Mouse (Mus musculus) left cerebral cortex, adult 2 months (tissue): Measurements from ENCODE around the gene Flt1. TPM values are rescaled to one million over a fixed set of nuclear protein-coding genes. Genes with fewer than 3 reads are reported as not detected.

Experiments used
- DNase-seq, 2 experiments: peaks; one replicate each; pipeline ENCODE4 v3.0.0; 2021 to 2022; ENCODE audit warnings: low spot score in 2 of 2, mixed read lengths in 1 of 2; ENCODE audit errors: extremely low spot score in 1 of 2
- H3K27ac ChIP-seq: fragments of 200-600 bp; 2 replicates; pipeline ENCODE4 v1.8.1; 2022
- H3K4me3 ChIP-seq: fragments of 200-600 bp; 2 replicates; pipeline ENCODE4 v1.8.1; 2022
- CTCF ChIP-seq: fragments of 200-600 bp; IDR thresholded peaks from 2 replicates; pipeline ENCODE4 v1.8.1; 2022; ENCODE audit warnings: antibody characterized with exemption, mild to moderate bottlenecking, moderate library complexity
- intact Hi-C: fragments of 180-260 bp; cut with DNase I; formaldehyde crosslinking; loops from one replicate; pipeline ENCODE4 v1.15.1; 2025
- total RNA-seq, 2 experiments: library from RNA; stranded (reverse); gene quantifications; 2 replicates each; pipeline ENCODE4 v1.2.3; 2021

Flt1 gene
- total RNA-seq, 2 experiments from 2014 or later, result 35.2 to 37.9 TPM

DNA sequence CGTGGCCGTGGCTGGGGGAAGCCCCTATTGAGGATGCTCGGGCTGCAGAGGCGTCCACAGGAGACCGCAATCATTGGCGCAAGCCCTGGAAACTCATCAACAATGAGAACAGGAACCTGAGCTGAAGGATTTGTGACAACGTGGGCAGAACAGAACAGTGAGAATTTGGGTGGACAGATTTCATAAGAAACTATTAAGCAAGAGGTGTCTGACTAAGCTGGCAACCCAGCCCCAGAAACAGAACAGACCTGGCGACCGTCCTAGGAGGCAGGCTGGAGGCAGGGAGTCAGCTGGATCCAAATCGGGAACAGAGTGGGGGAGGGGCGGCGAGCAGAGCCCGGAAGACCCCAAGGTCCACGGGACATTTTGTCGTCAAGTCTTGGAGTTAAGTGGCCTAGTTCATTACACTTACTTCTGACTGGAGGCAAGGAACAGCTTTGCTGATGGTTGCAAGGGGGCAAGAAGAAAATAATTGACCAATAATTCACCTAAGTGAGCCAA is 22.3 kb upstream of the Flt1 start:
- intact Hi-C loops, result no loop called here
- Histone ChIP-seq H3K4me3 (no peak overlapping the region), H3K27ac (no peak overlapping the region)
- TF ChIP-seq CTCF, result no peak
- peak; percentile 14 to 25 for DNase-seq

DNA sequence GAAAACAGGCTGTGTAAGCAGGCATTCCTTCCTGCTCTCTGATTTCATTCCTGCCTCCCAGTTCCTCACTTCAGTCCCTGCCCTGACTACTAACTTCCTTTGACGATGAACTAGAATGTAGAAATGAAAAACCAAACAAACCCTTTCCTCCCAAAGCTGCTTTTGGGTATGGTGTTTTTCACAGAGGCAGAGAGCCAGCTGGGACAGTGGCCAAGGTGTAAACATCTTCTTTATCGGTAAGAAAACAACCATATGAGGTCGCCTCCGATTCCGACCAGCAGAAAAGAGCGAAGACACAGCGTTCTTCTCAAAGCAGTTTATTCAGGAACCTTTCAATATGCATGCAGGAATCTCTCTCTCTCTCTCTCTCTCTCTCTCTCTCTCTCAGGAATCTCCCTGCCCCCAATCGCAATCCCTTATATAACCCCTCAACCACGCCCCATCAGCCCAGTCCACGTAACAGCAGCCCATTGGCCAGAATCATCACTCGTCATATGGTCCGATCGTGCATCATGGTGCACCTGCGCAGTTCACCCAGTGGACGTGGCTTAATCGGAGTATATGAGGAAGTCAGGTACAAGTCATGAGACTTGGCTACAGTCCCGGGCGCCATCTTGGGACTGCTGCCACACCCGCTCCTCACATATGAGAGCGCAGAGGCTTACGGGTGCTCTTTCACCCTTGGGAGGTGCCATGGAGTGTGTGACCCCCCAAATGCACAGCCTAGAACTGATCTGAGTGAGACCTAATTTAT is 19.3 kb upstream of the Flt1 start:
- no peak overlapping the region for H3K27ac ChIP-seq
- no peak overlapping the region for H3K4me3 ChIP-seq
- TF ChIP-seq CTCF, result no peak
- DNase-seq, result no peak
- intact Hi-C loops, result no loop called here

DNA sequence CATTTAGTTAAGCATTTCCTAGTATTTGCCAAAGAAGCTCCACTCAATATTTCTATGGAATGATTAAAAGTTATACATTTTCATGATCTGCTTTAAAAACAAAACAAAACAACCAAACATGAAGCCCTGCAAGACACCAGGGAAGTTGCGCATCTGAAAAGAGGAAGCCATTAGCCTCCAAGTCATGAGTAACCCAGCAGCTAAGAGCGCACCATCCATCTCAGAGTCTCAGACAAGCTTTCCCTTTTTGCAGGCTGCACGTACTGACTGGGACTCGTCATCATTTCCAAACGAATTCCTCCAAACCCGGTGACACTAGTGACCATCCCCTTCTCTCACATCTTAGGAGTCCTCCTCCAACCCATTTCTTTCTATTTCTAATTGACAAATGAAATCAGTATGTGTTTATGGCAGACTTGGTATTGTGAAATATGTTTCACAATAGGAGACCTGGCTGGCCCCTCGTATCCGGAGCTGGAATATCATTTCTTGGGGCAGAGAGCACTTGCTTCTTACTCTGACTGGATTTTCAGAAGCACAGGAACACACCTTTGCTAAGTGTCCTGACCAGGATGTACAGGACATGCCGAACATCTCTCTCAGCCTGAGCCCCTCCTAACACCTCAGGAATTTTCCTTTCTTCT is 16.8 kb upstream of the Flt1 start:
- no peak for TF ChIP-seq CTCF
- Histone ChIP-seq H3K27ac (no peak overlapping the region), H3K4me3 (no peak overlapping the region)
- intact Hi-C loops, result no loop called here
- no peak for DNase-seq

GRCm38 (mm10) chr5:147736766-147737280 is 11.0 kb upstream of the Flt1 start:
- no peak for DNase-seq
- no peak for TF ChIP-seq CTCF
- intact Hi-C loops, result no loop called here
- H3K27ac ChIP-seq, result no peak overlapping the region
- no peak overlapping the region for H3K4me3 ChIP-seq

GRCm38 (mm10) chr5:147733682-147734081 is 7.9 kb upstream of the Flt1 start:
- intact Hi-C loops, result no loop called here
- no peak for DNase-seq
- peak; percentile 36 for TF ChIP-seq CTCF
- Histone ChIP-seq H3K4me3 (no peak overlapping the region), H3K27ac (no peak overlapping the region)

- TF ChIP-seq CTCF, result no peak
- intact Hi-C loops, result no loop called here
- H3K4me3 ChIP-seq, result no peak overlapping the region
Measured at GRCm38 (mm10) chr5:147732926-147733325, 7.1 kb upstream of the Flt1 start.

GRCm38 (mm10) chr5:147727481-147727880 is 1.7 kb upstream of the Flt1 start:
- H3K4me3 ChIP-seq, result no peak overlapping the region
- no peak overlapping the region for H3K27ac ChIP-seq
- no peak for DNase-seq
- intact Hi-C loops, result loop anchor here (10.0 kb wide), 1 partner anchor 423 kb away; the partner anchor contains the start of gene Cdx2
- no peak for TF ChIP-seq CTCF

More at GRCm38 (mm10) chr5:147732926-147733325, 7.1 kb upstream of the Flt1 start:
- no peak overlapping the region for H3K27ac ChIP-seq
- DNase-seq, result no peak

- Histone ChIP-seq H3K4me3 (peak overlapping the region; percentile 43; the same call in 1 of the 2 replicates), H3K27ac (no peak overlapping the region)
- intact Hi-C loops, result loop anchor here (10.0 kb wide), 1 partner anchor 422 kb away; the partner anchor contains the start of gene Cdx2
- no peak for DNase-seq
- TF ChIP-seq CTCF, result no peak
Measured at GRCm38 (mm10) chr5:147726701-147727393, 1.0 kb upstream of the Flt1 start.

DNA sequence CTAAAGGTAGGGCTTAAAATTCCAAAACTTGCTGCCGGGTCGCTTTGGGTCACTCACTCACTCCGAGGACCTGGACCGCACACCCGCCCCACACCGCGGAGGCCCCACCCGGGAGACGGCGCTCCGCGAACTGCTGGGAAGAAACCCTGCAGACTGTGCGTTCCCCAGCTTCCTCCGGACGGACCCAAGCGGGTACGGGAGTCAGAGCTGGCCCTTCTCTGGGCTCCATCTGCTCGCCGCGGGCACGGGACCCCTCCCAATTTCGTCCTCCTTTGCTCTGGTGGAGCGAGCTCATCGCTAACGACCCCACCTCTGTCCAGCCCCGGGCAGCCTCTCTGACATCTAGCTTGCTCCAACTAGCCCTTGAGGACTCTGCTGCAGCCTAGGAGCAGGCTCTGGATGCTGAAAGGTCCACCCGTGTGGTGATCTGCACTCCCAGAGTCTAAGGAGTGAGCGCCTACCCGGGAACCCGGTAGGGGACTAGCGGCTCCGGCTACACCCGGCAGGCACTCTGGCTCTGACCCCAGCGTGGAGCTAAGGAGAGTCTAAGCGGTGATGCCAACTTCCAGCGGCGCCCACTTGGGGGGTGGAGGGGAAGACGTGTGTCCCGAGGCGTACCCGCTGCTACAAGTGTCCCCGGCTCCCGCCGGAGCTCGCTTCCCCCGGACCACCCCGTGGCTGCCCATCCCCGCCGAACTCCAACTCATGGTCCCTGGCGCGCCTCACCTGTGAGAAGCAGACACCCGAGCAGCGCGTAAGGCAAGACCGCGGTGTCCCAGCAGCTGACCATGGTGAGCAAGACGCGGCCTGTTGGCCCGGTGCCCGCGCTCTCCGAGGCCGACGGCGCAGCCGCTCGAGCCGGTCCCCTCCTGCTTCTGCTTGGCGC is 623 bp downstream of the Flt1 start:
- peak in 1 of 2 experiments; percentile 10 for DNase-seq
- Histone ChIP-seq H3K4me3 (peak overlapping the region; percentile 43), H3K27ac (peak overlapping the region; percentile 68)
- intact Hi-C loops, result loop anchor here (5.0 to 10.0 kb wide), 2 partner anchors 420 to 538 kb away; partner anchors contain the start of genes Cdx2 and Gsx1
- no peak for TF ChIP-seq CTCF

- peak overlapping the region; percentile 16 for H3K4me3 ChIP-seq
- no peak for DNase-seq
- no peak for TF ChIP-seq CTCF
- intact Hi-C loops, result loop anchor here (5.0 to 10.0 kb wide), 2 partner anchors 420 to 537 kb away; partner anchors contain the start of genes Cdx2 and Gsx1
- H3K27ac ChIP-seq, result peak overlapping the region; percentile 62; the same call in 1 of the 2 replicates
Measured at GRCm38 (mm10) chr5:147724391-147724790, 1.4 kb downstream of the Flt1 start.

DNA sequence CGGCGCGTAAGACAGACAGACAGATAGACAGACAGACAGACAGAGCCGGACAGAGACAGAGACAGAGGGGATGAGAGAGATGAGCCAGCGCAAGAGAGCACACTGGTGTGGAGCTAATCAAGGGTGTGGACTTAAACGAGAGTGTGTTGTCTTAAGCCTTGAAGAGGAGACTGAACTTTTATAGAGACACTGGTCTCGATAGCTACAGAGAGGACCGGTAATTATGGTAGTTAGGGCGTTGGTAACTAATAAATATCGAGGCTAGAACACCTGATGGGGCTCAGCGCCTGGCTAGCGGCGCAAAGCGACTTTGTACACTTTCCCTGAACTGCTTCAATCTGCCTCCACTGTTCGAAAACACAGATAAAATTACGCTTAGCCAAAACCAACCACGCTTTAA is 2.0 kb downstream of the Flt1 start:
- peak overlapping the region; percentile 62; the same call in 1 of the 2 replicates for H3K27ac ChIP-seq
- DNase-seq, result no peak
- intact Hi-C loops, result loop anchor here (5.0 to 10.0 kb wide), 2 partner anchors 419 to 537 kb away; partner anchors contain the start of genes Cdx2 and Gsx1
- peak overlapping the region; percentile 19 for H3K4me3 ChIP-seq
- no peak for TF ChIP-seq CTCF
